Mouse (Mus musculus) E14TG2a.4 (cell line): ENCODE data around the gene Tedc1.

Source experiments
- H3K27me3 ChIP-seq: 2 replicates; pipeline ENCODE4 v1.6.1; 2014; ENCODE audit warnings: low read length, control low read depth; ENCODE audit not compliant: insufficient read depth
- H3K36me3 ChIP-seq: 2 replicates; pipeline ENCODE4 v1.6.1; 2014; ENCODE audit warnings: low read length, control low read depth; ENCODE audit not compliant: insufficient read depth
- H3K4me1 ChIP-seq: replicated peaks from 2 replicates; pipeline ENCODE4 v1.6.1; 2014; ENCODE audit warnings: low read depth, low read length, control low read depth
- H3K4me3 ChIP-seq: replicated peaks from 2 replicates; pipeline ENCODE4 v1.5.1; 2014; ENCODE audit warnings: mild to moderate bottlenecking, low read length
- H3K9me3 ChIP-seq: 2 replicates; pipeline ENCODE4 v1.6.1; 2014; ENCODE audit warnings: low read length, control low read depth
- CTCF ChIP-seq: conservative IDR thresholded peaks from 2 replicates; pipeline ENCODE4 v1.5.1; 2014; ENCODE audit warnings: low read length
- NANOG ChIP-seq: IDR thresholded peaks from 2 replicates; pipeline ENCODE4 v1.6.1; 2014; ENCODE audit warnings: borderline replicate concordance, low read length, mixed read lengths
- POU5F1 ChIP-seq: IDR thresholded peaks from 2 replicates; pipeline ENCODE4 v1.6.1; 2014; ENCODE audit warnings: low read length, borderline replicate concordance

Gene Tedc1

GRCm38 (mm10) chr12:113214072-113214808, 58.0 kb downstream of the Tedc1 start:
- no peaks in the 10 kb centered on the region for H3K36me3 ChIP-seq
- TF ChIP-seq POU5F1 (no peak), NANOG (no peak), CTCF (no peak)
- peaks cover 8% of the 10 kb centered on the region; the same call in 1 of the 2 replicates for H3K27me3 ChIP-seq
- H3K4me1 ChIP-seq: peaks cover 7% of the 10 kb centered on the region
- H3K4me3 ChIP-seq: no peak overlapping the region
- H3K9me3 ChIP-seq: no peaks in the 10 kb centered on the region

- Histone ChIP-seq H3K4me1 (peaks cover 8% of the 10 kb centered on the region), H3K9me3 (no peaks in the 10 kb centered on the region), H3K27me3 (peaks cover 8% of the 10 kb centered on the region; the same call in 1 of the 2 replicates), H3K4me3 (no peak overlapping the region), H3K36me3 (no peaks in the 10 kb centered on the region)
- TF ChIP-seq POU5F1 (no peak), CTCF (no peak), NANOG (no peak)
These were observed 58.9 kb downstream of the Tedc1 start for GRCm38 (mm10) chr12:113214972-113215666.
